Mouse (Mus musculus) hematopoietic stem cell, adult 5-6 weeks (primary cell): ENCODE measurements around the gene Gpc5. TPM values are rescaled to one million over a fixed set of nuclear protein-coding genes. Genes with fewer than 3 reads are reported as not detected.

Experiments used
- ATAC-seq, 2 experiments: fragments of 125-278 bp in 1 of 2; replicated peaks in 1 of 2; 2 replicates each; pipeline ENCODE4 v1.8.0; 2016 to 2017; ENCODE audit warnings: inconsistent platforms in 2 of 2, mild to moderate bottlenecking in 2 of 2, moderate number of reproducible peaks in 2 of 2, low read depth in 1 of 2, moderate TSS enrichment in 1 of 2; ENCODE audit not compliant: low FRiP score in 2 of 2, poor library complexity in 2 of 2, severe bottlenecking in 2 of 2, insufficient read depth in 1 of 2, low TSS enrichment in 1 of 2
- total RNA-seq: library from RNA; stranded (forward); fragments of 172-1452, 232-1000 nt; gene quantifications from 2 replicates; pipeline ENCODE4 v1.2.3, GENCODE M21; 2017

The Gpc5 gene
- total RNA-seq, 1 experiment from 2014 or later, result not detected

DNA sequence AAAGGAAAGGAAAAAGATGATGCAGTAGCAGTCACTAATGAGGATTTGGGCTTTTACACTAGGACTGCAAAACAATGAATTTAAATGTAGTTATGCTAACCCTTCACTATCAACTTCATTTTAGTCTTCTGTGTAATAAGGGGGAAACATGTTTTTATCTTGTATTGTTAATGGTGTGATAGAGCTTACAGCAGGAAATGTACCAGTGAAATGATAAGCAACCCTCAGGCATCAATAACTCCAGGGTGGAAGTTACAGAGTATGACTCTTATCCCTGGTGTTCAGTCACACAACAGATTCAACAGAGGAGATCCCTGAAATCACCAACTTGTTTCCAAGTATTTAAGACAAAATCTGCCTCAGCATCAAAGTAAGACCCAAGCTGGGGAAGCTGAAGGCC is 1120.0 kb downstream of the Gpc5 start:
- no peak for ATAC-seq

DNA sequence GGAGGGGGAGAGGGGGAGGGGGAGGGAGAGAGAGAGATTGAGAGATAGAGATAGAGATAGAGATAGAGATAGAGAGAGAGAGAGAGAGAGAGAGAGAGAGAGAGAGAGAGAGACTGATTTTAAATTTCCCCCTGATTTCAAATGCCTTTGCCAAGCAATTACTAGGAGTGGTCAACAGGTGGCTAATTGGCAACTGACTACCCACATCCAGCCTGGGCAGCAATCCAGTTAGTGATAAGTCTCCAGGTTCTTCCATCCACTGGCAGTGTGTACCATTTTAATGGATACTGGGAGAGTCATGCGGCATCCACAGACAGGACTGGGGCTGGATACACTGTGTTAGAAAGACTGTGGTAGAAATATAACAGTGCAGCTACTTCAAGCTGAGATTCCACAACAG is 1166.1 kb downstream of the Gpc5 start:
- ATAC-seq, result no peak

DNA sequence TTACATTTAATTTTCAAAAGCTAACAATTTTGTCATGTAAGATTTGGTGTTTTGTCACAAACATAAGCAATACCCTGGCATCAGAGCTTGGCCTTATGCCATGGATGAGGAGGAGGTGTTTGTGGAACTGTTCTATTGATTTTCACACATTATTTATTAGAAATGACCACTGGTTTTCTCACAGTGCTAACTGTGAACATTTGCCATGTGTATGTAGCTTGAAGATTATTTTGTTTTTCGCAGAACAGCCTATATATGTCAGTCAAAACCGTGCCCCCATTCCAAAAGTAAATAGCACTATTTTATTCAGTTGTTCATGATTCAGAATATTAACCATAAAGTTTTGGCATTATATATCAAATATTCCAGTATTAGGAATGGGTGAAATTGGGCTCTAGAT is 1216.5 kb downstream of the Gpc5 start:
- no peak for ATAC-seq

DNA sequence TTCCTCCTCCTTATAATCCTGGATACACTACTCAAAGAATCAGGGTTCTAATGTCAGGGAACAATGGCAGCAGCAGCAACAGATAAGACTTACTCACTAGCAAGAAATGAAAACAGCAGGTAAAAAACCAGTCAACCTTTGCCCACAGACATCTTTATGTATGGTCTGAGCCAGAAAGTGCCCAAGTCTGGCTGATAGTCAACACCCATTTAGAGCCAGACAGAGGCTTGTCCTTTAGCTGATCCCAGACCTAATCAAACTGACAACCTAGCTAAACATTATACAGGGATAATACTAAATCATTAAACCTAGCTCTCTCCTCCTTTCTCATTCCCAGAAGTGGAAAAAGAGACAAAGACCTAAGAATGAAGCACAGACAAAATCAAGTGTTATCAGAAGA is 1225.5 kb downstream of the Gpc5 start:
- ATAC-seq, result no peak

DNA sequence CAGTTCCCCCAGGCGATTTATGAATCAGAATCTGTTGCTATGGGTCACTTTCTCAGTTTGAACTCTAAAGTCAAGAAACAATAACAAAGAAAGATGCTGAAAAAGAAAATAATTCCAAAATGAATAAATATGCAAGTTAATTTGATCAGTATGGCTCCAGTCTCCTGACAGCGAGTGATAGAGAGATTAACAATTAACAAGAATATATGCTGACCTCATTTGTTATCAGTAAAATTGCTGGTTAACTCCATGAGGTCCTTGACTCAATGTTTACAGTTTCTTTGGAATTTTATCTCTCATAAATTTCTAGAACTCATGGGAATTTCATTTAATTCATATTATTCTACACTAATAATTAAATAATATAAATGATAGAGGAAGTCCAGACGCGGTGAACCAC is 1244.2 kb downstream of the Gpc5 start:
- no peak for ATAC-seq

DNA sequence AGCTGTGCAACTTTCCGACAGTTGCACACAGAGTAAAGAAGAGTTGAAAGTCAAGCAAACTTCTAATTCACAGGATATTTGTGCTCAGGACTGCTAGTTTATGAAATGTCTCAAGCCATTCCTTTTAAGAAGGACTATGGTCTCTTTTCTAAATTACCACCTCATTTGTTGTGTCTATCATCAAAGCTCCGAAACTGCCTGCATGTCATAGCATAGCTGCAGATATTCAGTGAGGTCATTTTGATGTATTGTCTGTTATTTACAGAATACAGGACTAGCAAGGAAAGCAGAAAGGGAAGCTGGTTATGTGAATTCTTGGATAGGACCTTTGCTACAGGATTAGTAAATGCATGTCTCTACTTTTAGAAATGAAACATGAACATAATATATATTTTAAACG is 1246.4 kb downstream of the Gpc5 start:
- ATAC-seq, result no peak

DNA sequence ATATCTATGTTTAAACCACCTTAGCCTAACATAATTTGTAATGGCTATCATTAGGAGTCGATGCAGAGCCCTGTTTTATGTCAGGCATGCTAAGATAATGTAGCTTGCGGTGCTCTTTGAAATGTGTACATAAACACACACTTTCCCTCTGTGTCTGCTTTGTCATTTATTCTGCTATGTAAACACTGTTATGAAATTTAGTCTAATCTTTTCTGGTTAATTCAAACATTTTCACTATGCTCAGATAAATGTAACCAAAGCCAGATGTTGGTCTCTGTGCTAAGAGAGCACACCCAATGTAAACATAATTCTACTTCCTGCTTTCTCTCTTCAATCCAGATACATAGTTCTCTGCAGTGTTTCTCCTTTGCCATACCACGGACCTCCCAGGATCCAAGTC is 1256.5 kb downstream of the Gpc5 start:
- ATAC-seq, result no peak

DNA sequence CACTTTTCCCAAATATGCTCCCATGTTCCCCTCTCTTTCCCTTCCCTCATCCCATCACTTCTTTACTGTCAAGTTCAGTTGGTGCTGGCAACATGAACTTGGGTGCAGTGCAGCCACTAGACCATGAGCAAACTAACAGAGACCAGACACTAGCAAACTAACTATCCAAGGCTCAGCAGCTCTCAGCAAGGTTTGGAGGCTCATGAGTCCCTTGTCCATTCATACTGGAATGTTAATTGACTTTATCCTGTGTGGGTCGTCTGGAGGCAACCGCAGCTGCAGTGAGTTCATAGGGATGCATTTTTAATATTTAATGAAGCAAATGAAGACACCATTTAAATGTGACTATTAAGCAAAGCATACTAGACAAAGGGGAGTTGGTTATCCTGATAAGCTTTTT is 1292.6 kb downstream of the Gpc5 start:
- ATAC-seq, result no peak

DNA sequence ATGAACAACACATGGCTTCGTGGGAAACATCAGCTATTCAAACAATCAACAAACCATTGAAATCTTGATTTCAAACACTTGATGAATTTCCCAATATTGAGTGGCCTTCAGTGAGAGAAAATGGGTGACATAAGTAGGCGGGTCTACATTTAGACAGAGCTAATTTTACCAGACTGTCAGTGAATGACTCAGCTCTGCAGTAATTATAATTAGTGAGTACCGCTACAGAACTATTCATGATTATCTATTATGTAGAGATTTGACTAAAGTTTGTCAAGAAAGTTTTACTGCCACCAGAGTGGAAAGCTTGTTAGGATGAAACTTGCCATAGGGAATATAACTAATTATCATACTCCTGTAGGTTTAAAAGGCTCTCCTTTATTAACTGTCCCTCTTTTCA is 1323.5 kb downstream of the Gpc5 start:
- ATAC-seq, result no peak

DNA sequence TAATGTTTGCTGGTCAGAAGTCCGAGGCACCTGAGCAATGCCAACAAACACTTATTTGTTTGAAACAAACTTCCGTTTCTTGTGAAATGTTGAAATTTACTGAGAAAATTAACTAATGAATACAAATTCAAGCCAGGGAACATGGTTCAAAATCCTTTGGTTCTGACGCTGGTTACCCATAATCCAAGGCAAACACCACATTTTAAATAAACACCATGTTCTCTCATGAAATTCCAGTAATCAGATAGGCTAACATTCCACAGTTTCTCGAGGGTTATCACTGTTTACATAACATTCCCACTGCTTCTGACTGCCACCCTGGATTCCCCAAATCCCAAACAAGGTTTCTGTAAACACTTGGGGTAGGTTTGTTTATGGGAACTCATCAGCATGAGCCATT is 1356.2 kb downstream of the Gpc5 start:
- ATAC-seq, result no peak

DNA sequence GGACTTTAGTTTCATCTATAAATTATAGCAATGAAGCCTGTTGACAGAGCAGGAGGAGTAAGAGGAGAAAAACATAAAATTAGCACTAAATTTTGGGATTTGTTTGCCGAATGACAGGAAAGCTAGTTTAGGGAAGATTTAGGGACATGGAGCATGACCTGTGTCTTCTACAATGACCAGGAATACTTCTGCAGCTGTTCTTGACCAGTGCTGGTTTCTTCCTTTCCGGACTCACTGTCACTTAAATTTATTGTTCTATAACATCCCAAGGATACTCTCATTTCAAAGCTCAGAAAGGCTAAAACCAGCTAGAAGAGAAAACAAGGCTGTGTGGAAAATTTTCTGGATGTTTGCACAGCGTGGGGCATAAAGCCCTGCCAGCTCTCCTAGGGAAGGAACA is 1361.3 kb downstream of the Gpc5 start:
- ATAC-seq, result no peak

DNA sequence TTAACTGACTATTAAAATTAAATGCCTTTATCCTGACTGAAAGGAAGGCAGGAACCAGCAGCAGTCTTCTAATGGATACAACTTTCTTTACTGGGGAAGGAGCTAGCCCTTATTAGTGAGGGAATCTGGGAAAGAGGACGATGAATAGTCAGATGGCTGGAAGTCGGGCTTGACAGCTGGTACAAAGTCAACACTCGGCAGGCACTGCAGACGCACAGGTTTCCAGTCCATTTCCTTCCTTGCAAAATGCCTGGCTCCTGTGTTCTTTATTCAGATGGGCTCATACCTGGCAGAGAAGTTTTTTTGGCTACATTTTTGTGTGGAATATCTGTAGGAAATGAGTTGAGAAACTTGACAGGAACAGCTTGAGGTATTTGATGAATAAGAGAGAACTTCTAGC is 1364.2 kb downstream of the Gpc5 start:
- ATAC-seq, result no peak

DNA sequence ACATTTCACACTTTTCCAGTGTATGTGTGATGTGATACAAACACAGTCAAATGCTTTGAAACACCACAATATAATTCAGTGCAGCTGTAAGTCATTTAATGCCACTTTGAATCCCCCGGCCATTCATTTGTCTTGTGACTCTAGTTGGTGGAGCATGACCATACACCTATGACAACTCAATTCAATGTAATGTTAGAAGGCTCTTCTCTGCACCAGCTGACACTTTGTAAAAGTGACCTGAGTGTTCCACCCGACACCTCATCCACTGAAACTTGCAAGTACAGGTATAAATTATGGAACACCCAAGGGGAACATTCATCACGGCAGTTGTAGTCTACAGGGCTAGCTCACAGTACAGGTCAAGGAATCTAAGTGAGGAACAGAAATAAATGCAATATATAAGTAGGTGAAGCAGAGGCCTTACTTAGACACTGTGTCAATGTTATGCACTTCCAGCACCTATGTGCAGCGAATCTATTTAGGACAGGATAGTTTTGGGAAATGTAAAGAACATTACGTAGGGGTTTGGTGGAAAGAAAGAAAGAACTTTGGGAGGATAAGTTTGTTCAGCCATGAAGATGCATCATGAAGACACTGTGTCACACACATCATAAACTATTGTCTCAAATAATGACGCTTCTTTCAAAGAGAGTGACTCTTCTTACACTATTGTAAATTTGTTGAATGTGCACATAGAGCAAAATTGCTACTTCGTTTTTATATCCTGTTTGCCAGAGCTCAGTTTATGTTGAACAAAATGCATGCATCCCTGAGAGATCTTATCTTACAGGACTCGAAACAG is 1381.6 kb downstream of the Gpc5 start:
- ATAC-seq, result no peak

DNA sequence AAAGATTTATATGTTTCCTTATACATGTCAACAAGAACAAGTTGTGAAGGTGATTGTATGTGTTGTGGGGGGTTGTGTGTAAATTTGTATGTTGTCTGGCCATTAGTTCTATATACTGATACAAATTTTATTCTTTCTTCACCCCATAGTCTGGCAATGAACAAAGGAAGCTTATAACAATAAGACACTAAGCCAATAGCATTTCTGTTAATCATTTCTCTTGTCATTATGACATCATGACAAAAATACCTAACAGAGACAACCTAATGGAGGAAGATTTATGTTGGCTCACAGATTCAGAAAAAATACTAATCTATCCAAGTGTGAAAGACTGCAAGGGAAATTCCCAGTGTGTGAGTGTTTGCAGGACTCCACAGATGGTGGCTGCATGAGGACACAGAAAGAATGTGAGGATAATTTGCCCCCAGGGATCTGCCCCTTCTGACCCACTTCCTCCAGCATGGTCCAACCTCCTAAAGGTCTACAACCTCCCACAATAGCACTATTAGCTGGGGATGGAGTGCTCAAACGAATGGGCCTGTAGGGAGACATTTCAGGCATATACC is 1402.4 kb downstream of the Gpc5 start:
- no peak for ATAC-seq

DNA sequence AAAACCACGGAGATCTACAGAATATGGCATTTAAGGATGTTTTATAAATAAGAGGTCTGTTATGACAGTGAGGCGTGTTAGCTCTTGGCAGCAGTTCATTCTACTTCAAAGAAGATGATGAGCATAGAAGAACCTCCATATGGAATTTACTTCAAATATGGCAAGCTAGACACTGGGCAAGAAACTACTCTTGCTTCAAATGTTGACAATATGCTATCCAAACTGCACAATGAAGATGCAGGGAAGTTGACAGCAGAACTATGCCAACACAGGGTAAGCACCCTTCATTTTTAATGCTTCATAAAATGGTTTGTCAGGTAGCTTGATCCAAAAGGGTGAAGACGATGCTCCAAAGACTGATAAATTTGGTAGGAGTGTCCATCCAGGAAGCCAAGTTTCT is 1446.2 kb downstream of the Gpc5 start:
- no peak for ATAC-seq

DNA sequence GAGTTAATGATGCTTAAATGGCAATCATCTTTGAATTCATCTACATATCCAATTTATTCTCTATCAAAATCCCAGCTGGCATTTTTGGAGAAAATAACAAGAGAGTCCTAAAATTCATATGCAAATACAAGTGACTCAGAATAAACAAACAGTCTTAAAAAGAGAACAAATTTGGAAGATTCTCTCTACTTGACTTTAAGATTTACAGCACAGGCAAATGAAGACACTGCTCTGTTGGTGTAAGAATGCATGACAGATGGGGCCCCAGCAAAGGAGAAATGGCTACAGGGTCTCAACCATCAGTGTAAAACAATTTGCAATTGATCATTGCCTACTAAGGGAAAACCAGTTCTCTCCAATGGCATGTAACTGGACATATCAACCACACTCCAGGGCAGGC is 1451.7 kb downstream of the Gpc5 start:
- no peak for ATAC-seq

DNA sequence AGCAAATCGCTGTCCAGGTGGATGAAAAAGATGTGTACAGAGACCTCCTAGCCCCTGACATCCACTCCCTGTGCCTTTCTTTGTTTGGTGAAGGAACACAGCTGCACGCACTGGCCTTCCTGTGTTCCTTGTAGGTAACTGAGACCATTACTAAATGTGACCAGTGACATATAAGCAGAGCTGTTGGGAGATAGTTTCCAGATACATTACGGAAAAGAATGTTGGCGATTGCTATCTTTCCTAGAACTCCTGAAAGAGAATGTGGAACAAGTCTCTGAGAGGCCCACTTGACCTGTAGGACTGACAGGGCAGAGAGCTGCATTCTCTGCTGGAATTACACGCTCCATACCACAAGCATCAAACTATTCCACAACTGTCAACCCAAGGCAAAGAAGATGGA is 1459.4 kb downstream of the Gpc5 start:
- ATAC-seq, result no peak

DNA sequence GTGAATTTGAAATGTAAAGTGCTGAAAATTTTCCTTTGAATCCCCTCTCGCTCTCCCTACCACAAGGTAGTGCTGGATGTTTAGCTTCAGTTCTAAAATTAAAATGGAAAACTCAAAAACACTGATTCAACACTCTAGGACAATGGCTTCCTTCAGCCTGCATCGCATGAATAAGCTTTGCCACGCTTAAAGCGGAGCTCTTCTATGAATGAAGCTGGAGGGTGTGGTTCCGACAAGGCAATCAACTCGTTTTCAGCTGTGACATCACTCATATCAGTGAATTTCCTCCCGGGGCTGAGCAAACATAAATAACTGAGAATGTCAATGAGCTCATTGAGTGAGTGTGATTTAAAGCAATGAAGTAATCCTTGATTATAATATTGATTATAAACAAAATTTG is 1461.3 kb downstream of the Gpc5 start:
- ATAC-seq, result no peak

DNA sequence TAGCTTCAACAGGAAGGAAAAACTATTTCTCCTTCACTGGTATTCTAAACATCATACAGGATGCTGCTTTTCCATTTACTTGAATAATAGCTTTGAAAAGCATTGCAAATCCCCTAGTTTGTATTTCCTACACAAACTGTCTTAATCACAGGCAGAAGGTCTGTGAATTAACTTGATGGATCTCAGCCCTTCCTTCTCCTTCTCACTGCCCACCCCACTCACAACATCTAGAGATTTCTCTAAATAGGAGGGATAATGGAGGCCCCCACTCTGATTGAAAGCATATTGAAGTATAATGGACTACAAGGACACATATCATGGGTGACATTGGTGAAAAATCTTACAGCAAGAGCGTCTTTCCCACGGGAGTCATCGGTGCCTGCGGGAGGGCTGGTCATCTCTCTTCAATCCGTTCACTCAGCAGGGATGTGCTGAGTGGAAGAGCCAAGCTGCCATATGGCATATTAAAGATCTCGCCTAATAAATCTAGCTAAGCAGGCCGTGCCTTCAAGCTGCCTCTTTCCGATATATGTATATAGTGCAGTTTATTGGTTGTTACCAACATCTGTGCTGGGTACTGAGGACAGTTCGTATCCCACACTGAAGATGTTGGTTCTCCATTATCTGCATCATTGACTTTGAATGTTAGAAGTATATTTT is 1466.3 kb downstream of the Gpc5 start:
- ATAC-seq, result no peak
